Mouse (Mus musculus) spleen, postnatal 36 days (tissue): Measurements from ENCODE around the gene Plppr1.
"Not testable (repeated sequence)": the region's sequence is repeated elsewhere in the genome, so short reads cannot be mapped to it uniquely, and the experiment has no call there.

Experiments
- DNase-seq, 2 experiments: peaks; one replicate each; pipeline ENCODE4 v3.0.0; 2022; ENCODE audit warnings: low spot score in 2 of 2, mixed read lengths in 1 of 2

Gene Plppr1

DNA sequence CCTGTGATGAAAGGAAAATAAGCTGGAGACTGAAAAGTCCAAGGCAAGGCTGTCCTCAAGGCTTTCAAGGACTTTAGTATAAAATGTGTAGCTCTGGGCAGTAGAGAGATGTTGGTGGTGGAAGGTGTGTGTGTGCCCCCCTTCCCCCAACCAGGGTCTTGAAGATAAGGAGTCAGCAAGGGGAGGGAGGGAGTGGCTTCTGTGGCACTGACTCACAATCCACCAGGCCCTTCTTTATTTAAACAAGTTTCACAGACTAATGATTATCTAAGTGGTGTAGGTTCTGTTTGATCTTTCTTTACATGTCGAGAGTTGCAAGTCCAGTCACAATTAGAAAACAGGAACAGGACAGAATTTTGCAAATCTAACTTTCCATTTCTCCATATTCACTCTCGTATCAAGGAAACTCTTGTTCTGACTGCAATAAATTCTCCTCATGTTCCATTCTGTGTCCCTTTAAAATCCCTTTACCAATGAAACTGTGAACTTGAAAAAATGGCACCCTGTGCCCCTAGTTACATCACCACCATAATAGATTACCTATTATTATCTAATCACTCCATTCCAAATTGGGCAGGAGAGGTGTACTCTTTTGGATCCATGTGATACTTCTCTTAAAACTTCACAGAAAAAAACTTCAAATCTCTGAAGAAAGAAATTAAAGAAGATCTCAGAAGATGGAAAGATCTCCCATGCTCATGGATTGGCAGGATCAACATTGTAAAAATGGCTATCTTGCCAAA is 324.7 kb downstream of the Plppr1 start:
- DNase-seq: not testable (repeated sequence)

GRCm38 (mm10) chr4:49386873-49387272 is 327.8 kb downstream of the Plppr1 start:
- no peak for DNase-seq
